Mouse (Mus musculus) frontal cortex, adult 2 months (tissue): ENCODE data around the gene Dtnb. TPM values are rescaled to one million over a fixed set of nuclear protein-coding genes. Genes with fewer than 3 reads are reported as not detected.
A peak's percentile ranks its signal among the peaks of the same experiment; 100 is the strongest.

ENCODE experiments used
- DNase-seq, 2 experiments: peaks; one replicate each; pipeline ENCODE4 v3.0.0; 2022; ENCODE audit warnings: low spot score in 1 of 2; ENCODE audit errors: extremely low spot score in 1 of 2
- polyA plus RNA-seq: library from polyadenylated mRNA; depleted of rRNA; stranded (reverse); fragments of >200 nt; gene quantifications from 2 replicates; pipeline ENCODE4 v1.2.3, GENCODE M21; 2012

The Dtnb gene
- polyA plus RNA-seq, 1 experiment, result 137 TPM

DNA sequence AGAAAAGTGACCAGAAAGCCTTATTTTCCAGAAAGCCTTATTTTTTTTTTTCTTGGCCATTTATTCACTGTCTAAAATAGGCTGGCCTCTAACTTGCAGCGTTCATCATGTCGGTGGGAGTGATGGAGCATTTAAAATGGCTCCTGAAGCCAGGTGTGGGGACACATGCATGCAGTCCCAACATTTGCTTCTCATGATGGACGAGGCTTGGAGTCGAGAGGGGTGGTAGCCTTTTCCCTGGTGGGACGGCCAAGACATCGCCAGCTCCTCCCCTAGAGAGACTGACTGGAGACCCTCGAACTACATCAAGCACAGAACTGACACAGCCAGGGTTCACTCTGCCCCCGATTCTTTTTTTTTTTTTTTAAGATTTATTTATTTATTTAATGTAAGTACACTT, 220.1 kb downstream of the Dtnb start:
- DNase-seq, result no peak

DNA sequence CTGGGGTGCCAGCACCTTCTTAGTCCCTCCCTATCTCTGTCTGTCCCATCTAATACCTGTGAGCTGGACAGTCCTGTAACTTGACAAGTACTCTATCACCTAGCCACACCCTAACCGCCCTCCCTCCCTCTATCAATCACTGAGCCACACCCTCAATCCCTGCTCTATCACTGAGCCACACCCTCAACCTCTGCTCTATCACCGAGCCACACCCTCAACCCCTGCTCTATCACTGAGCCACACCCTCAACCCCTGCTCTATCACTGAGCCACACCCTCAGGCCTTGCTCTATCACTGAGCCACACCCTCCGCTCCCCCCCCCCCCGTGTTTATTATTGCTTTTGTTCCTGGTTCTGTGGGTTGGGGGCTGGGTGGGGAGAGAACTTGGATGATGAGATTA, 223.4 kb downstream of the Dtnb start:
- no peak for DNase-seq

DNA sequence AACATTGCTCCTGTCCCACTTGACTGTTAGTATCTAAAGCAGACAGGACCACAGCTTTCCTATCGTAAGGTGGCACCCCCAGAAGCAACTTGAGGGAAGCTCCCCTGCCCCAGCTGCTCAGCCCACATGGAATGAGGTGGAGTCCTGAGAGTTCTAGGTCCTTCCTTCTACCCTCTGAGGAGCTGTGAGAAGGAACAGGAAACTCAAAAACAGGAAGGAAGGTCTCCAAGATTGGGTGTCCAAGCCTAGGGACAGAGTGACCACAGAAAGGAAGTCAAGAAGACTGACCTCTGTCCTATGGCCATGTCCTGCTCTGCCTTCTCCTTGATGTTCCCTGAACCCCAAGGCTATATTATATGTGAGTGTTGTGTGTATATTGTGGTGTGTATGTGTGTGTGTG, 227.4 kb downstream of the Dtnb start:
- no peak for DNase-seq

DNA sequence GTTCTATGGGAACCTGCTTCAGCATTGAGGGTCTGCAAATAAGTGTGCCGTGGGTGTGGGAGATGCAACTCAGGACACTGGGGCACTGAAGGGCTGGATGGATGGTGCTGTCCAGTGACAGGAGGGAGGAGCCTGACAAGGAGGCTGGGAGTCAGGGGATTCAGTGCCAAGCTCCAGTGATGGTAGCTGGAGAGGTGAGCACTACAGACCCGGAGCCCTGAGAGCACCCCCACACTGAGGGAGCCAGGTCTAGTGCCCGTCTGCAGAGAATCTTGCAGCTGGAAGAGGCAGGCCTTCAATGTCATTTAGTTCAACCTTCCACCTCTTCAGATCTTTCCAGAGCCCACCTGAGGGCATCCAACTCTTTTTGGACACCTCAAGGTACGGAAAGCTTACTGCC, 233.7 kb downstream of the Dtnb start, which contains the start of gene Dnmt3a:
TSS of gene Dnmt3a (plus strand) at position 156 of the 400 bp plus-strand sequence.
- no peak for DNase-seq

DNA sequence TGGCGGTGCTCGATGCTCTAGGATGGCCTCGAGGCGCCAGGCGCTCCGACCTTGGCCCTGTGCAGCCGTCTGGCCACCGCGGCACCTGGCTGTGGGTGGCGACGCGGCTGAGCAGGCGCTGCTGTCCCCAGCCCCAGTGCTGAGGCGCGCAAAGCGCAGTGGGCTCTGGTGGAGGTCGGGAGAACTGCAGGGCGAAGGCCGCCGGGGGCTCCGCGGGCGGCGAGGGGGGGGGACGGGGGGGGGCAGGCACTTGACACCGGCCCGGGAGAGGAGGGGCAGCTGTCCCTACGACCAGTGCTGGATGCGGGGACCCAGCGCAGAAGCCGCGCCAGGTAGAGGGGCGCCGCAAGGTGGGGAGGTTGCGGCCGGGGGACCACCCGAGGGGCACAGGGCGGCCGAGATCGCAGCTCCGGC, 234.1 kb downstream of the Dtnb start:
- DNase-seq, result peak in 1 of 2 experiments; percentile 73

DNA sequence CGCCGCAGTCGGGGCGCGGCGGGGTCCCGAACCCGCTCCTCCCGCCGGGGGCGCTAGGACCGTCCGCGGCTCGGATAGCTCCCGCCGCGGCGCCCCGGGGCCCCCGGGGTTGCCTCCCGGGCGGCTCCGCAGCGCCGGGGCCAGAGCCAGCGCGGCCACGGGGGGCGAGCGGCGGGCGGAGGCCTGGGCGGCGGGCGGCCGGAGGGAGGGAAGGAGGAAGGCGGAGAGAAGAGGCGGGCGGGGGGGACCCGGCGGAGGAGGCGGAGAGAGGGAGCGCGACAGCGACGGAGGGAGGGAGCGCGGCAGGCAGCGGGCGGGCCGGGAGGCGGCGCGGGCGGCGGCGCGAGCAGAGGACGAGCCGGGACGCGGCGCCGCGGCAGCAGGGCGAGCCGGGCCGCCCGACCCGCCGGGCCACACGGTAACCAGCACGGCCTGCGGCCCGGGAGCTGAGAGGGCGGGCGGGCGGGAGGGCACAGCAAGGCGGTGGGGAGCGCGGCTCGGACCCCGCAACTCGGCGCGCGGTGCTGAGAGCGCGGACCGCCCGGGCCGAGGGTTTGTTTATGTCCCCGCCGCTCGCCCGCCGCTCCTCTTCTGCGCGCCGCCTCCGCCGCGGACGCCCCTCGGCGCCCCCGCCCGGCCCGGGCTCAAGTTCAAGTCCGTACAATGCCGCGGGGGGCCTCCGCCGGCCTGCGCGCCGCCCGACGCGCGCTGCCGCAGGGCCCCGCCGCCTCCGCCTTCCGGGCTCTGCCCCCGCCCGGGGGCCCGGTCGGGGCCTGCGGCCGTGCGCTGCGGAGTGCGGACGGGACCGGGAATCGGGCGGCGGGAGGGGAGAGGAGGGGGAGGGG, 234.7 kb downstream of the Dtnb start:
- peak in 1 of 2 experiments; percentile 63 for DNase-seq

DNA sequence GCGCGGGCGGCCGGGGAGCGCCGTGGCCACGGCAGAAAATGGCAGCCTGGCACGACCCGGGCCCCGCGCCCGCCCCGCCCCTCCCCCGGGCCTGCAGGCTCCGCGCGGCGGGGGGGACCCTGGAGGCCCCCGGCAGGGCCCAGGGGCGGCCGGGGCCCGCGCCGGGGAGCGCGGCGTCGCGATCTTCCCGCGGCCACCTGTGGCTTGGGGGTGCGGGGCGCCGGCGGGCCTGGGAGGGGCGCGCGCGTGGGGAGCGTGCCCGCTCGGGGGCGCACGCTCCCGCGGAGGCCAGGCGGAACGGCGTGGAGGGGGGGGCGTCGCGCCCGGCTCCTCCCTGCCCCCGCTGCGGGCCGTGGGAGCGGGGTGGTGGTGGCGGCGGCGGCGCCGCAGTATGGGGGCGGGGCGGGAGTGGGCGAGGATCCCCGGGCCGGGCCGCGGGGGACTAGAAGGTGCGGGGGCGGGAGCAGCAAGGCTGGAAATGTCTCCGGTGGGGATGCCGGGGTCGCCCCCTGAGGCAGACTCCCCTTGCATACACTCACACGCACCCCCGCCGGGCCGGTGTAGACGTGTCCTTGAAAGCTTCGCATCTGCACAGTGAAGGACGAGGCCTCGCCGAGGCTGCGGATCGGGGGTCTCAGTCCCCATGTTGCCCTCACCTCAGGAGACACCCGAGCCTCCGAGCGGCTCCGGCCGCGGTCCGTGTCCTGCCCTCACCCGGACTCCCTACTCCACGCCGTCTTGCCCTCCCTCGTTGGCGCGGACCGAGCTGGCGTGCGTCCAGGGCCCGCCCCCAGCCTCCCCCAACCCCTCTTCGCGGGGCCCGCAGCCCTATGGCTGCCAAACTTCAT, 235.6 kb downstream of the Dtnb start:
- no peak for DNase-seq

DNA sequence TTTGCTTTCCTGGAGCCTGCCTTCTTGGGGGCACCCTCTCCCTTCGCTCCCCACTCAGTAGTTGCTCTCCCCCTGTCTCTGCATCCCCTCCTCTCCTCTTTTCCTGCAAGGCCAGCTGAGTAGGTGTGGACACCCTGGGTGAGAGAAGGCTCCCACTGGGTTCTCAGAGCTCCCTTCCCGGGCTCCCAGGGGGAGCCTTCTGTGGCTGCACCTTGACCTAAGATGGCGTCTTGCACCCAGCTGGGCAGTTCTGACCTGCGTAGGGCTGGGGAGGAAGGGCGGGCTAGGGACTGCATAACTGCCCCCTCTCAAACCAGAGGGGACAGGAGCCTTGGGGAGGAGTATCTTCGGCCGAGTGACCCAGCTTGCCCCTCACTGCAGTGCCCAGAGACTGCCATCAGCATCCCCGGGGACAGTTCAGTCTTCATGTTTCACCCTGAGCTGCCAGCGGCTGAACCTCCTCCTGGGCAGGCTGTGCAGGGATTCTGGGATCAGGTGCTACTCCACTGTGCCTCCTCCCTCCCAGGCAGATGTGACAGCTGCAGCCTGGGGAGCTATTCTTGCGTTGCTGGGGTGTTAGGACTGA, 236.3 kb downstream of the Dtnb start:
- no peak for DNase-seq

DNA sequence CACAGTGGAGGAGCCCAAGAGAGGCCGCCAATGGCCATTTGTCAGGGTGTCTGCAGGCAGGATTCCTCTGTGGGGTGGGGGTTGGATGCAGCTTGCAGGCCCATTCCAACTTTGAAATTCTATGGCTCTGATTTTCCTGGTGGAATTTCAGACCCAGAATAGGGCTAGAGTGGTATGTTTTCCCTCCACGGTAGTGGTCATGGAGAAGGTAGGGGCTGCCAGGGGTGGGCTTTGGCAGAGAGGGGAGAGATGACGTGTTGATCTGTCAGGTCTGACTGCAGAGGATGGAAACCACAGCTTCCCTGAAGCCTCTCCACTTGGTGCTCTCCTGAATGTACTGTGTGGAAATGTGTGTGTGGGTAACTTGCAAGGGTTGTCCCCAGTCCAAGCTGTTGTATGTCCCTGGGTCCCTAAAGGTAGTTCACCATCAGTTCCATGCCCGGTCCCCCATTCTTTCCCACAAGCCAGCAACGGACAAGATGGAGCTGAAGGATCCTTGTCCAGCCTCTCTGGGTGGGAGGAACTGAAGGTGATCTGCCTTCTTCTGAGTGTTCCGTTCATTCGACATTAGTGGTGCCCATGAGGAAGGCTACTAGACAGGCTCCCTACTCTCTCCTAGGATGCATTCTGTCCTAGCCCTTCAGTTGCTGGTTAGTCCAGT, 237.5 kb downstream of the Dtnb start:
- DNase-seq, result no peak

DNA sequence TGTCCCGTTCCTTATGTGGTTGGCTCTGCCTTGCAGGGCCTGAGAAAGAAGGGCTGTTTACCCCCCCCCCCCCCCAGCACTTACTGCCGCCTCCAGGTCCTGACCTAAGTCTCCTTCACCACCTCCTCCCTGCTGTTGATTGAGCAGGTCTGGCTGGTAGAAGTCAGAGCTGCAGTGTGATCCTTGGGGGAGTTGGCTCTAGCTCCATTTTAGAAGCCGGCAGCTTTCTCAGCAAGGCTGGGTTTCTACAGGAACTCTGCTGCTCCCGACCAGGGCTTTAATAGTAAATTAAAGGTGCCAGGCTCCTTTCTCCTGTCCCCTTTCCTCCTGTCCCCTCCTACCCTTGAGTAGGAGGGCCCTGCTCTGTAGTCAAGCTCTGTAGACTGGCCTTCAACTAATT, 238.3 kb downstream of the Dtnb start:
- no peak for DNase-seq

DNA sequence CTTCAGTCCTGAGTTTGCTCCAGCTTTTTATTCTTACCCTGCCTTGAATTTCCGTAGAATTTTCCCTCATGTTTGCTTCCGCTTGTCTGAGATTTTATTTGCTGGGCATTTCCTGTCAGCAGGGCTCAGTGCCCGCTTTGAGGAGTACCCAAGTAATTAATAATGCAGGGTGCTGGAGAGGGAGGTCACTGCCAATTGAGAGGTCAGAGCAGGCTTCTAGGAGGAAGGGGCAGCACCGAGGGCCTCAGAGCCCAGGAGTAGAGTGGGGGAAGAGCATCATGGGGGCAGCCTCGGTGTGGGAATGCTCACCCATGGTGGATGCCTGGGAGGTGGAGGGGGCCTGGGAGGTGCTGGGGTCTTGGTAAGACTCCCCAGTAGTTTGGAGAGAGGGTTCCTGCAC, 239.4 kb downstream of the Dtnb start:
- no peak for DNase-seq

DNA sequence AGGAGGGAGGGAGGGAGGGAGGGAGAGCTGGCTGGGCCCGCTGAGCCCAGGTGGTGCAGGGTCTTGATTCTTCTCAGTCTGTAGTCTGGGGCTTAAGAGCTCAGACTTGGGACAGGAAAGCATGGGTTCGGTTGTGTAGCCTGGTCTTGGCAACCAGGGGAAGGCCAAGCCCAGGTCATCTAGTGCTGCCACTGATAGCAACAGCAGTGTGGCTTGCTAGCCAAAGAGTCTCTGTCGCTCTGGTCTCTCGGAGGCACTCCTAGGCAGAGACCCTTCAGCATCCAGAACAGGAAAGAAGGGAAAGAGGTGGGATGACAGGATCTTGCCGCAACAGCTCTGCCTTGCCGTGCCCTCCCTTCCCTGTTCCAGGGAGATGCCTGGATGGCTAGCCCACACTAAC, 240.1 kb downstream of the Dtnb start:
- DNase-seq, result no peak

DNA sequence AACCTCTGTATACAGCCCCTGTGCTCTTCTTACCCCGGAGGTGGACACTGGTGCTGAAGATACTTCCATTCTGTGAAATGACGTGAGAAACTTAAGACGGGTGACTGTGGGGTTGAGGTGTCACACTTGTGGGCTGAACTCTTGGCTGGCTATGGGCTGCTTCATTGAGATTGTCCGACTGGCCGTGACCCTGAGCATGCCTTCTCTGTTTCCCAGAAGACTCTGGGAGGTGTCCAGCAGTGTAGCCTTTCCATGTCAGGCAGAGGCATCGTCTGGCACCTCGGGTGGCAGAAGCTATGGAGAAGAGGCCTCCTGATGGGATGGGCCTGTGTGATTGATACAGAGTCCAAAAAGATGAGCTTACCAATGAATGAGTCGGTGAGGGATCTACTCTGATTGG, 241.0 kb downstream of the Dtnb start:
- DNase-seq, result no peak

DNA sequence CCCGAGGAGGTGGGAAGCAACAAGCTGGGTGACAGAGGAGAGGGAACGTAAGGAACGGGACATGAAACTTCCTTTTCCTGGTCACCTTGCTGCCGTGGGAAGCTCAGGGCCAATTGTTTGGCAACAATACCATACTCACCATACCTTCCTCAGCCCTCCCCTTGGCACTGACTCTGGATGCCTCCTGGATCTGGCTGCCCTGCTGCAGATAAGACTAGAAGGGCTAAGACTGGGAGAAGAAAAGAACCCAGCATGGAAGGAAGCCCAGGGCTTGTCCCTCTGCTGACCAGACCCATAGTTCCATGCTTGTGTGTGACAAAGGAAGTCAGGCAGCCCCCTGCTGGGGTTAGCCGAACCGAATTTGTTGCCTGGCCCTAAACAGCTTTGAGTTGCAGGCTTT, 243.2 kb downstream of the Dtnb start:
- DNase-seq, result no peak

DNA sequence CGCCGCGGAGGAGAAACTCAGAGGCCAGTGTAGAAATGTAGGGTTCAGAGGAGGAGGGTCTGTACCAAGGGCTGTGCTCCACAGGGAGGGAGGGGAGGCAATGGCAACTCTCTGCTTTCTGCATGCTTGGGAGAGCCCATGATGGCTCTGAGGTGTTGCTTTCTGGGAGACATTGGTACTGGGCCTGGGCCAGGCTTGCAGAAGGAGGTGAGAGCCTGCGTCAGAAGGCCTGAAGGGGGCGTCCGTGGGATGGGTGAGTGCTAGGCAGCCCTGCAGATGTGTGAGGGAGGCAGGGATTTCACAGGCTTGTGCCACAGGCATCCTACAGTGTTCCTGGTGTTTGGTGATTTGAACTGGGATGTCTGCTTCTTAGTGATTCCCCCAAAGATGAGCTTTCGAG, 244.9 kb downstream of the Dtnb start:
- DNase-seq, result peak in 1 of 2 experiments; percentile 87

DNA sequence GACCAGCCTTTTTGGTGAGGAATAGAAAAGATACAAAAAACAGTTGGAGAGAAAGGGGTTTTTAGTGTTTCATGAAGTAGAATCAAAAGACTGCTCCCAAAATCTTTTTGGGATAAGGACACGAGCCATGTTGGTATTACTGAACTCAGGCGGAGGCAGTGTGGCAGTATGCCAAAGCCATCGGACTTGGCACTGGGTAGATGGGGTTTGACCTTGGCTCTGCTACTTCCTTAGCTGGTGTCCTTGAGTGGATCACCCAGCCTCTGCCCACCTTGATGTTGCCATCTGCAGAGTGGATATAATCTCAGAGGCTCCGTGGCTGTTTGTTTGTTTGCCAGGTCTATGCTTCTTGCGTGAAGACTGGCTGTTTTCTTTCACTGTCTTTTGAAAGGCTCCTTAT, 245.4 kb downstream of the Dtnb start:
- DNase-seq, result no peak

DNA sequence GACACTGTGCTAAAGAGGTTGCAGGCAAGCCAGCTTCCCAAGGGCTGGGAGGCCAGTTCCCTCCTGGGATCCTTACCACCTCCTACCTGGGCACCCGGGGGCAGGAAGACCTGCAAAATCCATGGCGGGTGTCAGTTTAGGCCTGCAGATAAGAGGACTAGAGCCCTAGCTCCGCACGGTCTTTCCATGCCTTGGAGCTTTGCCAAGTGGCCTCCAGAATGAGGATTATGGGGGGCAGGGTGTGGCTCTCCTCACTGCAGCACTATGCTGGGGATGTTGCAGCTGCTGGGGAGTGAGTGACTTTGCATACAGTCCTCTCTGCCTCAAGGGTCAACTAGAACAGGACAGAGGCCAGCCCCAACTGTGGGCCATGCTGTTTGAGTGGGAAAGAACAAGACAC, 247.7 kb downstream of the Dtnb start:
- no peak for DNase-seq

DNA sequence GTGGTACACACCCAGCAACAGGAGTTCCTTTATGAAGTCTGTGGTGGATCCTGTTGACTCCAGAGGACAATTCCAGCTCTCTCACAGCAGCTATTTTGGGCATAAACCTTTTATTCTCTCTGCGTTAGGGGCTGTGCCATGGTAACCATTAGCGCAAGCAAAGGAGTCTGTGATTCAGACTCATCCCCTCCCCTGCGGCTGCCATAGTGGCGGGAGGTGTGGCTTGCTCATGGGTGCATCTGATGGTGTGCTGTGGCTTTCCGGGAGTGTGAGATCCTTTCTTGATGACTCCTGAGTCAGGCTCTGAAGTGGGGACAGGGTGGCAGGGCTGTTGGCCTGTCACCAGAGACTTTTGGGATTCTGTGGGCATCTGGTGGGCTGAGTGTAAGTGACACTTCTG, 251.2 kb downstream of the Dtnb start:
- peak; percentile 66 to 79 for DNase-seq

DNA sequence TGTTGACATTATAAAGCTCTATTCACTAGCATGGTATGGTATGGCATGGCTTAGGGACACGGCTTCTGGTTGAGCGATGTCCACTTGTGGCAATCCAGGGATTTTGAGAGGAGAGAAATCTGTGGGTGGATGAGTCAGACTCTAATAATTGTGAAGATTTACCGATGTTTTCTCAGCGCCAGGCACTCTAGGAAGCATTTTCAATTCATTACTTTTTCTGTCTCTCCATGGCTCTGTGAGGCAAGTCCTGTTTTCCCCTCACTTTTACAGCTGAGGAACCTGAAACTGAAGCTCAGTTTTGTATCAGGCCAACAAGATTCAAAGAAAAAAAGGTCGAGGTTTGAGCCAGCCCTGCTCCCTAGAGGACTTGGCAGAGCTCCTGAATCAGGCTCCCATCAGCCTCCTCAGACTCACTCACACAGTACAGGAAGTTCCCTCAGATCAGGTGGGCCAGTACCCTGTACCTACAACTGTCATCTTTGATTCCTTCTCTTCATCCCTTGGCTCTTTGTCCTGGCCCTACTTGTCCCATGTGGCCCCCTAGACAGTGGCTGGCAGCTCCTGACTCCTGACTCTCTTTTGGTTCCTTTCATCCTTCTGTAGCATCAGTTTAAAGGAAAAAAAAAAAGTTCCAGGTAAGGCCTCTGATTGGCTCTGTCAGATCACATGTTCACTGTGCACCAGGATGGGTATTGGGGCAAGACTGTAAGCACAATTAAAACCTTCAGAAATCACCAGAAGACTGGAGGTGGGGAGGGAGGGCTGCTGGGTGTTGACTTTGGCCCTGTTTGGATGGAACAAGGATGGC, 252.9 kb downstream of the Dtnb start:
- no peak for DNase-seq

DNA sequence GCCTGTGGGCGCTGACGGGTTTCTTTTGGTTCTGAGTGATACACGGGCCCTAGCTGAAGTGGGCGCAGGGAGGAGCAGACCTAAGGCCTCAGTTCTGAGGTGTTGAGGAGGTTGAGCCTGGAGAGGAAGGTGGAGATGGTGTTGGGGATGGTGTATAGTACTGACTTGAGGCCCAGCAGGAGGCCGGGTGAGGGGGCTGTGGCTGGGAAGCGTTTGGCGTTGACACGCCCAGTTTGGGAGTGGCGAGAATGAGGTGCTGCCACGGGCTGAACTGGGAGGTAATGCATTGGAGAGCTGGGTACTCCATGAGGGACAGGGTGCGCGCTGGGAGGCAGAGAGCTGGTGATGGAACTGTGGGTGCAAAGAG, 253.5 kb downstream of the Dtnb start:
- DNase-seq, result no peak
